Comparison of ENCODE assay signal across 13 mouse cellular contexts in genomic region chr6:90718477-90718876, GRCm38 (mm10).
DNase-seq lines count a peak whose midpoint lies in the region; ATAC-seq and TF ChIP-seq lines count a peak whose summit lies in the region.
"Had no signal": no experiment of that assay in that cellular context is flagged by ENCODE, and none has a peak within 500 bp of the region (broad histone marks: within the 10 kb centered on the region; RNA-seq: fewer than 3 reads in every experiment).

No protein-coding gene starts in this region.

- DNase-seq in gastrocnemius, adult 2 months, result no peak
- DNase-seq in gastrocnemius, postnatal 36 days, result no peak
- peak; percentile 64 for DNase-seq in hindbrain, postnatal 0 days (ENCODE audit: low spot score)
- no peak for DNase-seq in hindbrain, embryonic 11.5 days (ENCODE audit: low spot score)
- DNase-seq in lung, postnatal 10 days, result peak; percentile 64
- DNase-seq in lung, postnatal 36 days, result no peak
- DNase-seq: B cell, adult 2 months; midbrain, embryonic 14.5 days; right cerebral cortex, postnatal 14 days; thymus, adult 18-20 months had no signal

- peak; percentile 46; the same call in 1 of the 2 replicates for ATAC-seq in hindbrain, postnatal 0 days
- no peak for ATAC-seq in hindbrain, embryonic 11.5 days (ENCODE audit: low FRiP score)
- no peak for ATAC-seq in intestine, postnatal 0 days

- no peak overlapping the region for H3K9ac ChIP-seq in hindbrain, postnatal 0 days (replicated peaks; ENCODE audit: low read length)
- H3K9ac ChIP-seq in hindbrain, embryonic 11.5 days (ENCODE audit: low read depth, low read length), result no peak overlapping the region
- H3K9ac ChIP-seq in intestine, postnatal 0 days (ENCODE audit: low read depth, low read length), result no peak overlapping the region

- H3K4me3 ChIP-seq in gastrocnemius, adult 2 months, result no peak overlapping the region
- H3K4me3 ChIP-seq in hindbrain, postnatal 0 days (ENCODE audit: low read length), result no peak overlapping the region
- no peak overlapping the region for H3K4me3 ChIP-seq in hindbrain, embryonic 11.5 days (ENCODE audit: low read depth, low read length)
- no peak overlapping the region for H3K4me3 ChIP-seq in brown adipose tissue, adult 24 weeks (ENCODE audit: insufficient read depth, low read depth, low read length)
- no peak overlapping the region for H3K4me3 ChIP-seq in intestine, postnatal 0 days (ENCODE audit: low read depth, low read length)
- H3K4me3 ChIP-seq: forebrain, embryonic 10.5 days had no signal

- intact Hi-C loops in gastrocnemius, adult 2 months (cut with DNase I), result loop anchor here (5.0 kb wide), 1 partner anchor 46 kb away; no protein-coding TSS in a partner anchor
- intact Hi-C loops in gastrocnemius, postnatal 36 days (cut with DNase I), result no loop called here

- no peaks in the 10 kb centered on the region for H3K9me3 ChIP-seq in hindbrain, postnatal 0 days (ENCODE audit: low read length)
- H3K9me3 ChIP-seq in hindbrain, embryonic 11.5 days (ENCODE audit: control insufficient read depth, low read length), result no peaks in the 10 kb centered on the region
- no peaks in the 10 kb centered on the region for H3K9me3 ChIP-seq in intestine, postnatal 0 days (ENCODE audit: control insufficient read depth)
- H3K9me3 ChIP-seq: forebrain, embryonic 10.5 days had no signal

- TF ChIP-seq CTCF in gastrocnemius, adult 2 months (IDR thresholded peaks at IDR 0.05), result no peak
- no peak for TF ChIP-seq CTCF in hindbrain, postnatal 0 days (IDR thresholded peaks at IDR 0.05; ENCODE audit: low read depth)
- TF ChIP-seq CTCF in intestine, postnatal 0 days (IDR thresholded peaks at IDR 0.05; ENCODE audit: low read depth), result no peak

- peaks cover 41% of the 10 kb centered on the region for H3K4me1 ChIP-seq in hindbrain, postnatal 0 days (ENCODE audit: insufficient read depth, low read length)
- H3K4me1 ChIP-seq in hindbrain, embryonic 11.5 days (replicated peaks; ENCODE audit: control insufficient read depth, insufficient read depth, low read length), result peaks cover 8% of the 10 kb centered on the region
- H3K4me1 ChIP-seq in brown adipose tissue, adult 24 weeks (ENCODE audit: control insufficient read depth, insufficient read depth, insufficient read length, low read length), result peaks cover 50% of the 10 kb centered on the region
- peaks cover 2% of the 10 kb centered on the region for H3K4me1 ChIP-seq in intestine, postnatal 0 days (replicated peaks; ENCODE audit: control insufficient read depth, insufficient read depth, low read length)

- WGBS in hindbrain, postnatal 0 days, result 57% methylated on average over 3 of the region's 3 CpGs
- 94% methylated on average over 3 of the region's 3 CpGs for WGBS in hindbrain, embryonic 11.5 days
- WGBS in intestine, postnatal 0 days, result 80% methylated on average over 3 of the region's 3 CpGs

- no peaks in the 10 kb centered on the region for H3K27me3 ChIP-seq in hindbrain, postnatal 0 days (ENCODE audit: insufficient read depth, low read length)
- no peaks in the 10 kb centered on the region for H3K27me3 ChIP-seq in hindbrain, embryonic 11.5 days (ENCODE audit: control insufficient read depth, insufficient read depth, low read length)
- H3K27me3 ChIP-seq in intestine, postnatal 0 days (replicated peaks; ENCODE audit: control insufficient read depth, insufficient read depth, low read length), result no peaks in the 10 kb centered on the region

- H3K4me2 ChIP-seq in hindbrain, postnatal 0 days (ENCODE audit: low read depth, low read length), result no peak overlapping the region
- no peak overlapping the region for H3K4me2 ChIP-seq in hindbrain, embryonic 11.5 days (replicated peaks; ENCODE audit: low read depth, low read length)
- H3K4me2 ChIP-seq in intestine, postnatal 0 days (replicated peaks; ENCODE audit: low read depth), result no peak overlapping the region

- H3K36me3 ChIP-seq in hindbrain, postnatal 0 days (ENCODE audit: insufficient read depth, low read length), result no peaks in the 10 kb centered on the region
- no peaks in the 10 kb centered on the region for H3K36me3 ChIP-seq in hindbrain, embryonic 11.5 days (ENCODE audit: control insufficient read depth, insufficient read depth, low read length)
- H3K36me3 ChIP-seq in intestine, postnatal 0 days (ENCODE audit: control insufficient read depth, insufficient read depth), result no peaks in the 10 kb centered on the region
- H3K36me3 ChIP-seq: forebrain, embryonic 10.5 days had no signal

- H3K27ac ChIP-seq in gastrocnemius, adult 2 months, result peak overlapping the region; percentile 41
- H3K27ac ChIP-seq in hindbrain, postnatal 0 days, result no peak overlapping the region
- H3K27ac ChIP-seq in hindbrain, embryonic 11.5 days (ENCODE audit: low read depth, low read length), result no peak overlapping the region
- H3K27ac ChIP-seq in brown adipose tissue, adult 24 weeks (replicated peaks; ENCODE audit: low read depth, low read length), result peak overlapping the region; percentile 3
- no peak overlapping the region for H3K27ac ChIP-seq in intestine, postnatal 0 days (ENCODE audit: low read depth, low read length)
- H3K27ac ChIP-seq: forebrain, embryonic 10.5 days had no signal

Comparison
In these comparisons a context has a peak if more than half of its experiments do, and no peak if none do; other contexts are left out.
1. DNase-seq: peak in hindbrain, postnatal 0 days (single experiment) and lung, postnatal 10 days (single experiment); none in gastrocnemius, adult 2 months (single experiment), gastrocnemius, postnatal 36 days (0 of 2), hindbrain, embryonic 11.5 days (single experiment) and lung, postnatal 36 days (single experiment).
2. H3K27ac ChIP-seq: peak in gastrocnemius, adult 2 months (single experiment) and brown adipose tissue, adult 24 weeks (single experiment); none in hindbrain, postnatal 0 days (single experiment), hindbrain, embryonic 11.5 days (single experiment) and intestine, postnatal 0 days (single experiment).